Mouse (Mus musculus): Measurements from ENCODE around the gene Tmprss11f.

DNA sequence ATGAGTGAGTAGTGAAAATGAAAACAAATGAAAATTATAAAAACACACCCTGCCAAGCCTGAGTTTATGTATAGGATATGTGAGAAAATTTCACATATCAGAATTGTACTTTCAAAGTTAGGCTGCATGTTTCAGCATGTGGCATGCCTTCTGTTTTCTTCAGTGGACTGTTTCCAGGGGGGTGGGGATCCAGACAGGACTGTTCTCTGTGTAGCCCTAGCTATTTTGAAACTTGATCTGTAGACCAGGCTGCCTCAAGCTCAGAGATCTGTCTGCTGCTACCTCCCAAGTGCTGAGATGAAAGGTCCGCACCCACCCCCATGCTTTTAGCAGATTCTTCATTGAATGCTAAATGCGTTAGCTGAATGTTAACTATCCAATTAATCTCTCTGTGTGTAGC lies 103.5 kb downstream of the Tmprss11f start:
- no peak for TF ChIP-seq EP300 (IDR thresholded peaks at IDR 0.05; ENCODE audit: low read depth)
- no peak for TF ChIP-seq CTCF (IDR thresholded peaks at IDR 0.05; ENCODE audit: low read depth)
